Mouse (Mus musculus) midbrain, postnatal 0 days (tissue): ENCODE measurements around the gene Tmem63a. TPM values are rescaled to one million over a fixed set of nuclear protein-coding genes. Genes with fewer than 3 reads are reported as not detected.
A peak's percentile ranks its signal among the peaks of the same experiment; 100 is the strongest.

Source experiments
- ATAC-seq: fragments of 200-750 bp; cut with Nextera tagmentation; 2 replicates; pipeline ENCODE4 v1.8.0; 2017; ENCODE audit warnings: moderate number of reproducible peaks, mild to moderate bottlenecking, moderate TSS enrichment, moderate library complexity; ENCODE audit not compliant: low FRiP score
- DNase-seq: peaks from one replicate; pipeline ENCODE4 v3.0.0-alpha.2; 2015; ENCODE audit warnings: low spot score
- H3K27ac ChIP-seq: fragments of 300-500 bp; sonication (generic); 2 replicates; pipeline ENCODE4 v1.5.1; 2014; ENCODE audit warnings: low read depth, mild to moderate bottlenecking, low read length, mixed read lengths
- H3K27me3 ChIP-seq: fragments of 300-500 bp; sonication (generic); 2 replicates; pipeline ENCODE4 v1.6.1; 2014; ENCODE audit warnings: low read length, control low read depth, mixed read lengths; ENCODE audit not compliant: insufficient read depth
- H3K36me3 ChIP-seq: fragments of 300-500 bp; sonication (generic); 2 replicates; pipeline ENCODE4 v1.6.1; 2014; ENCODE audit warnings: low read length, control low read depth, mixed read lengths; ENCODE audit not compliant: insufficient read depth
- H3K4me1 ChIP-seq: fragments of 300-500 bp; sonication (generic); 2 replicates; pipeline ENCODE4 v1.6.1; 2014; ENCODE audit warnings: mild to moderate bottlenecking, control low read depth, antibody characterized with exemption, low read length, mixed read lengths; ENCODE audit not compliant: insufficient read depth
- H3K4me2 ChIP-seq: fragments of 300-500 bp; sonication (generic); 2 replicates; pipeline ENCODE4 v1.6.1; 2014; ENCODE audit warnings: low read depth, mild to moderate bottlenecking, low read length, mixed read lengths; ENCODE audit not compliant: poor library complexity, severe bottlenecking
- H3K4me3 ChIP-seq: fragments of 300-500 bp; sonication (generic); 2 replicates; pipeline ENCODE4 v1.5.1; 2014; ENCODE audit warnings: low read depth, mild to moderate bottlenecking, low read length, moderate library complexity
- H3K9ac ChIP-seq: fragments of 300-500 bp; sonication (generic); replicated peaks from 2 replicates; pipeline ENCODE4 v1.6.1; 2014; ENCODE audit warnings: mild to moderate bottlenecking, low read length, moderate library complexity, mixed read lengths; ENCODE audit not compliant: poor library complexity, severe bottlenecking
- H3K9me3 ChIP-seq: fragments of 300-500 bp; sonication (generic); 2 replicates; pipeline ENCODE4 v1.6.1; 2016; ENCODE audit warnings: low read length, control low read depth
- CTCF ChIP-seq: IDR thresholded peaks from 2 replicates; pipeline ENCODE4 v1.5.1; 2016; ENCODE audit warnings: antibody characterized with exemption, mild to moderate bottlenecking
- WGBS: fragments of 180-500 bp; shearing (Covaris S2); extraction: QIAGEN DNeasy Blood & Tissue Kit; methylation state at CpG from one replicate; pipeline ENCODE4 v1.1.7; 2014; 5-methylcytosine and 5-hydroxymethylcytosine counted together
- polyA plus RNA-seq: library from polyadenylated mRNA; unstranded; fragments of >200 nt; fragmentation: Nextera tagmentation; extraction: Ambion mirVana; gene quantifications from 2 replicates; pipeline ENCODE4 v1.2.1, GENCODE M21; 2015
- total RNA-seq: library from RNA; depleted of rRNA; stranded (reverse); fragments of >200 nt; gene quantifications from 2 replicates; pipeline ENCODE4 v1.2.3, GENCODE M21; 2014

Gene Tmem63a
- total and polyA plus RNA-seq, 2 experiments from 2014 or later: 1.3 to 6.4 TPM

GRCm38 (mm10) chr1:181015558-181015957, 73.4 kb downstream of the Tmem63a start:
- Histone ChIP-seq H3K4me1 (no peaks in the 10 kb centered on the region; the same call in 1 of the 2 replicates), H3K4me2 (no peak overlapping the region), H3K27me3 (no peaks in the 10 kb centered on the region), H3K36me3 (no peaks in the 10 kb centered on the region), H3K4me3 (no peak overlapping the region), H3K9me3 (no peaks in the 10 kb centered on the region), H3K27ac (no peak overlapping the region), H3K9ac (no peak overlapping the region)
- DNase-seq: peak; percentile 44
- TF ChIP-seq CTCF: no peak
- ATAC-seq: no peak

GRCm38 (mm10) chr1:181016045-181016444, 73.9 kb downstream of the Tmem63a start:
- Histone ChIP-seq H3K4me2 (peak overlapping the region; percentile 98), H3K27ac (no peak overlapping the region)
- no peak for DNase-seq

GRCm38 (mm10) chr1:181016532-181017131, 74.5 kb downstream of the Tmem63a start:
- ATAC-seq (peak; percentile 82), DNase-seq (peak; percentile 83)
- no peaks in the 10 kb centered on the region for H3K36me3 ChIP-seq
- no peak for TF ChIP-seq CTCF
- no peaks in the 10 kb centered on the region; the same call in 1 of the 2 replicates for H3K4me1 ChIP-seq
- peak overlapping the region; percentile 36; the same call in 1 of the 2 replicates for H3K9ac ChIP-seq
- H3K4me3 ChIP-seq: peak overlapping the region; percentile 54
- WGBS: under 1% methylated on average over 21 of the region's 21 CpGs
- H3K27ac ChIP-seq: peak overlapping the region; percentile 38; the same call in 1 of the 2 replicates
- H3K4me2 ChIP-seq: peak overlapping the region; percentile 98
- no peaks in the 10 kb centered on the region for H3K27me3 ChIP-seq
- H3K9me3 ChIP-seq: no peaks in the 10 kb centered on the region

More at GRCm38 (mm10) chr1:181016045-181016444, 73.9 kb downstream of the Tmem63a start:
- no peak for TF ChIP-seq CTCF
- no peaks in the 10 kb centered on the region for H3K27me3 ChIP-seq
- H3K4me3 ChIP-seq: peak overlapping the region; percentile 54; the same call in 1 of the 2 replicates
- no peak for ATAC-seq
- H3K4me1 ChIP-seq: no peaks in the 10 kb centered on the region; the same call in 1 of the 2 replicates
- WGBS: 81% methylated on average over 4 of the region's 4 CpGs
- no peak overlapping the region for H3K9ac ChIP-seq
- no peaks in the 10 kb centered on the region for H3K36me3 ChIP-seq
- H3K9me3 ChIP-seq: no peaks in the 10 kb centered on the region

- peak overlapping the region; percentile 54 for H3K4me3 ChIP-seq
- H3K9me3 ChIP-seq: no peaks in the 10 kb centered on the region
- peak overlapping the region; percentile 38 for H3K27ac ChIP-seq
- no peak for TF ChIP-seq CTCF
- ATAC-seq (peak; percentile 79), DNase-seq (peak; percentile 71)
- peak overlapping the region; percentile 98 for H3K4me2 ChIP-seq
- H3K36me3 ChIP-seq: no peaks in the 10 kb centered on the region
- H3K27me3 ChIP-seq: no peaks in the 10 kb centered on the region
- WGBS: under 1% methylated on average over 22 of the region's 22 CpGs
- 0 out of 2 replicates have a peak overlapping the region, but pooled peaks have one; percentile 36 for H3K9ac ChIP-seq
- no peaks in the 10 kb centered on the region; the same call in 1 of the 2 replicates for H3K4me1 ChIP-seq
Observed at GRCm38 (mm10) chr1:181017212-181017711, 75.1 kb downstream of the Tmem63a start.

- ATAC-seq: no peak
- H3K27ac ChIP-seq: no peak overlapping the region
- 78% methylated on average over 13 of the region's 13 CpGs for WGBS
- no peak overlapping the region for H3K4me2 ChIP-seq
- H3K4me3 ChIP-seq: no peak overlapping the region
- no peaks in the 10 kb centered on the region; the same call in 1 of the 2 replicates for H3K4me1 ChIP-seq
- no peaks in the 10 kb centered on the region for H3K27me3 ChIP-seq
- H3K9ac ChIP-seq: no peak overlapping the region
- DNase-seq: no peak
- TF ChIP-seq CTCF: no peak
- no peaks in the 10 kb centered on the region for H3K36me3 ChIP-seq
- no peaks in the 10 kb centered on the region for H3K9me3 ChIP-seq
Observed at GRCm38 (mm10) chr1:181017890-181018420, 75.8 kb downstream of the Tmem63a start.
